Mouse (Mus musculus): ENCODE measurements around the gene Lrp5. TPM values are rescaled to one million over a fixed set of nuclear protein-coding genes. Genes with fewer than 3 reads are reported as not detected.
"Not testable (repeated sequence)": the region's sequence is repeated elsewhere in the genome, so short reads cannot be mapped to it uniquely, and the experiment has no call there.

Gene Lrp5
- total RNA-seq, 1 experiment from 2014 or later: 97.9 TPM

DNA sequence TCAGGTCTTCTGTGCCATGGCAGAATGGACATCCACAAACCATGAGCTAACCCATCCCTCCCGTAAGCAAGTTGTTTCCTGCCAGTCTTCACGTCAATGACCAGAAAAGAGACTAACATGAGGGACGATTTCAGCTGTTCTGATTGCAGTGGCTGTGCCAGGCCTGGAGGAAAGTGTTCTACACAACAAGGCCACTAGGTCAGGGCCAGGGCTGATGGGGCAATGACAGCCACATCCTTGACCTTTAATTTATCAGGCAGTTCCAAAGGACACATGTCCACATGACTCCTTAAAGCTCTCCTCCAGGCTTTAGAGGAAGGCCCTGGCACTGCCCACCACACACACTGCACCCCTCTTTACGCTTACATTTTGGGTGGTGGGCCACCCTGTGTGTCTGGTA, 9.1 kb upstream of the Lrp5 start:
- DNase-seq: peak; percentile 76

GRCm38 (mm10) chr19:3695006-3695405, 8.6 kb upstream of the Lrp5 start:
- DNase-seq: no peak

DNA sequence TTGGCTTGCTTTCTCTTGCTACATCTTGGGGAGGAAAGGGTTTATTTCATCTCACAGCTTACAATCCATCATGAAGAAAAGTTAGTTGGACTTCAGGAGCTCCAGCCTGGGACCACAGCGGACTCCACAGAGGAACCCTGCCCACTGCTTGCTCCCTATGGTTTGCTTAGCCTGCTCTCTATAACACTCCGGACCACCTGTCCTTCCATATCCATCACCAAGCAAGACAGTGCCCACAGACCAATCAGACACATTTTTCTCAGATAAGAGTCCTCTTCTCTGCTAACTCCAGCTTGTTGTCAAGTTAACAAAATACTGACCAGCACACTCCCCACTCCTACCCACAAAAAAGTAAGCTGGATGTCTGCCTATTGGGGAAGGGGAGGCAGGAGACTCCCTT, 8.1 kb upstream of the Lrp5 start:
- no peak for DNase-seq

GRCm38 (mm10) chr19:3692414-3693145, 6.2 kb upstream of the Lrp5 start:
- no peak for DNase-seq

DNA sequence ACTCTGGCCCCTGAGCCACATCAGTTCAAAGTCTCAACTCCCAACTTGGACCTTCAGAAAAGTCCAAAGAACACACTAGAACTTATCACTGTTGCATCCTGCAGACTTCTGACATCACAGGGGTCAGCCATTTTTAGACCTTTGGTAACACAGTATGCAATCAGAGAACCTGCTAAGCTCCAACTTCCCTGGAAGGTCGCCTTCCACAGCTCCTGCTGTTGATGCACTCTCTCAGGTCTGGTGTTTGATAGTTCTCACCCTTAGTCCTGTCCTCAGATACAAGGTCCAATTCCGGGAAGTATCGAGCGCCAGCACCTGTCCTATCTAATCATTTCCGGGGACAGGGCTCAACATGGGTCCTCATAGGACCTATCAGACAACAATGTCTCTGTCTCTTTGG, 5.0 kb upstream of the Lrp5 start:
- no peak for DNase-seq

GRCm38 (mm10) chr19:3687676-3688171, 1.4 kb upstream of the Lrp5 start:
- no peak for DNase-seq

- DNase-seq: peak; percentile 52
Measured at GRCm38 (mm10) chr19:3685611-3686214, 651 bp downstream of the Lrp5 start.

GRCm38 (mm10) chr19:3684957-3685580, 1.3 kb downstream of the Lrp5 start:
- DNase-seq: no peak

DNA sequence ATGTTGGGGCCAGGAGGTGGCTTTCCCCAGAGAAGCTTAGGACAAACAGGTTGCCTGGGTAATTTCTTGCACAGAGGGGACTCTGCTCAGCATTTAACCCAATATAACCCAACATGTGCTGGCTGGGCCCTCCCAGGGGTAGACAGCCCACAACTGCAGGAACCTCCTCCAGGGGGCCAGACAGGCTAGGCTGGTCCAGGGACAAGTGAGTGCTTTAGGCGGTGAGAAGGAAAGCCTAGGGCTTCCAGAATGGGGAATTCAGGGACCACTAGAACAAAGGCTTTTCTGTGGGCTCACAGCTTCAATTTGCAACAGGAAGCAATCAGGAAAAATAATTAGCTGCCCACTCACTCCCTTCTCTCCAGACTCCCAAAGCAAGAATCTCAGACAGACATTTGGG, 1.9 kb downstream of the Lrp5 start:
- DNase-seq: no peak

DNA sequence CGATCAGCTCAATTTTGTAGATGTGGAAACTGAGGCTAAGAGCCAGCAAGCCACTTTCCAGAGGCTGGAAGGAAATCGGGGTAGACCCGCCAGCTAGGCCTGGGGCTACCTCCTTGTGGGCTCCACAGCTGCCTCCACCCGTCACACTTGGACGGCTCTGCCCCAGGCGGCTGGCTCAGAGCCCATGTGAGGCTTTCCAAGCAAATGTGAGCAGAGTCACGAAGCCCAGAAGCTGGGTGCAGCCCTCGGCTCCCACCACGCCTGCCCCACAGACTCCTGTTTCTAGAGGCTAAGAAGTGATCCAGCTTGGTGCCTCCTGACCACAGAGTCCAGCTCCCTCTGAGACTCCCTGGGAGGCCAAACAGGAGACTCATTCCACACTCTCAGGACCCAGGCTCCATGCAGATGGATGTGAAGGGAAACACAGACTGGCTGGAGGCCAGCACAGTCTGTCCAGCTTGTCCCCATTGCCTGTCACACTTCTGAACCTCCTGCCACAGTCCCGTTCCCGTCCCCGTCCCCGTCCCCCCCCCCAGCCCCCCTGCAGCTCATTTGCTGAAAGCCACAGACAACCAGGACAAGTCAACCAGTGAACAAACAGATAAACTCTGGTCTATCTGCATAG, 4.9 kb downstream of the Lrp5 start:
- DNase-seq: peak; percentile 87

DNA sequence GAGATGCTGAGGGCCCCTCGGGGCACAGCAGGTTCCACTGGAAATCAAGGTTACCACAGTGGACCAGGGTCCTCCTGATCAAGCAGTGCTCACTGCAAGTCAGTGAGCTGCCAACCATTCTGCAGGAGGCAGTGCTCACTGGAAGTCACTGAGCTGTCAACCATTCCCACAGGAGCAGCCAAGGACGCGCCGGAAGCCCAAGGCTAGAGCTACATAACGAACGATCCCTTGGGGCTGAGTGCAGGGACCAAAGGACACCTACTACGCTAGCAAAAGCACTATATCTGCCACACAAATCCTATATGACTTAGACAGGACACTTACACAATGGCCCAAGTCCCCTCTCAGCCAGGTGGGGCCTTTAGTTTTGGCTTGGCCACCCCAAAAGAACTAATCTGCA, 5.6 kb downstream of the Lrp5 start:
- DNase-seq: peak; percentile 73

GRCm38 (mm10) chr19:3674122-3674855, 12.1 kb downstream of the Lrp5 start:
- peak; percentile 58 for DNase-seq

- no peak for DNase-seq
Measured at GRCm38 (mm10) chr19:3673149-3673548, 13.2 kb downstream of the Lrp5 start.

DNA sequence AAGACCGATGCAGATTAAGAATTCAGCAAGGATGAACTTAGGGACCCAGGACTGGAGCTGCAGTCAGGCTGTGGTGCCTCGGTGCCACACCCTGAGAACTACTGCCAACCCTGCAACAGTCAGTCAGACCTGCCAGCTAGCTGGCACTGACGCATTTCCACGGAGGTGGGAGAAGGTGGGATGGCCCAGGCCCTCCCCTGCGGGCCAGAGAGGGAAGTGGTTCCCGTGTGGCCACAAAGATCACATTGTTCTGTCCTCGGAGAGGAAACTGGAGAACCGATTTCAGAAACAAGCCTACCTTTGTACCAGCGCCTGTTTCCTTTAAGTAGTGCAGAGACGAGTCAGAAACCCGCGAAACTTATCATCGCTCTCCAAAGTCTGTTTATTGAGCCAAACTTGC, 17.3 kb downstream of the Lrp5 start:
- peak; percentile 53 for DNase-seq

GRCm38 (mm10) chr19:3668551-3668950, 17.8 kb downstream of the Lrp5 start:
- DNase-seq: no peak

DNA sequence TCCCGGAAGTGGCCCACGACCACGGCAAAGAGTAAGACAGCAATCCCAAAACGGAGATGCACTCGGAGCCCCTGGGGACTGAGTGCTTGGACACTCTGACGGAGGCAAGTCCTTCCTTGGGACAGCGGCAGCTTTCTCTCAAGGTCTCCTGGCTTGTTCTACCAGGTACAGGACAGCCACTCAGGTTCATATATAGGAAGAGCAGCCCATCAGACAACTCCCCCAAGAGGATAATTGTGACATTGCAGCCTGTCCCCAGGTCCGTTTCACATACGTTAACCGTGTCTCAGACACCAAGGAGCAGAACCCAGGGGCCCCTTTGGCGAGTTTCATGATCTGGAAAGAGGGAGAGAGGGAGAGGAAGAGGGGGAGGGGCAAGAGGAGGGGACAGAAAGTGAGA, 18.4 kb downstream of the Lrp5 start:
- DNase-seq: no peak

DNA sequence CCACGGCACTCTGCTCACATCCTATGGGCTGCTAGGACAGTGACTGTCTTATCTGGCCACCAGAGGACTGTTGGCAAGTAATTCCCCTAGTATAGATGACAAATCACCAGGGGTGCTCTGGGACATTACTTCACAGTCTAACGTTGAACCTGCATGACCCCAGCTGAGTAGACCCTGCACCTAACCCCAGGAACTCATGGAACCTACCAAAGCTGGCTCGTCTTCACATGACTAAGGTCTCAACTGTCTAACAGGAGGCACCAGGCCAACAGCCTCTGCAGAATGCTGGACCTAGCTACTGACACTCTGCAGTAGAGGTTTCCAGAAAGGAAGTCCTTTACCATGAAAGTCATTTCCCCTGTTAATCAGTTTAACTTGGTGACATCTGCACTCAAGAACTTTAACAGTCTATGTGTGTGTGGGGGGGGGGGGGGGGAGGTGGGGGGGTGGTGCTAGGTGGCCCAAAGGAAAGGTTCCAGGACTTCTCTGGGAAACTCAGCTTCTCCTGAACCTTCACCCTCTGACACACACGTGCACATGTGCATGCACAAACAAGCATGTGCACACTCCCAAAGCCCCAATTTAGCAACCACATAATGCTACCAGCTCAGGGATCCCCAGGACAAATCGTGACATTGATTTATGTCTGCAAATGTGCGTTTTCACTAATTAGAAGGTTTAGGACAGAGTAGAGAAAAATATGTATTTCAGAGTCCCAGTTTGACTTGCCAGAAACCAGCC, 19.0 kb downstream of the Lrp5 start:
- DNase-seq: peak; percentile 47

DNA sequence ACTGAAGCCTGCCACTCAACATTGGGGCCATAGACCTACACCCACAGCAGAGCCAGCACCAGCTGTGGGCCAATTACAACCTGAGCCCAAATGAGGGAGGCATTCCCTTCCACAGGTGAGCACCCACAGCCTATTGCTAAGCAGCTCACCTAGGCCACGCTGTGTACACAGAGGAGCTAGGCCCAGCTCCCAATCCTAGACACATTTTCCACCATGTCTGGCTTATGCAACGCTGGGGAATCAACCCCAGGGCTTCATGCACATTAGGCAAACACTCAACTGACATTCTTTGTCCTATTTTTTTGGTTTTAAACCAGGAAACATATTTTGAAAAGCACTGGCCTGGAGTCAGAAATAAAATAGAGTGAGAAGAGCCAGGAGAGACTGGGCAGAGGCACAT, 19.7 kb downstream of the Lrp5 start:
- DNase-seq: no peak

DNA sequence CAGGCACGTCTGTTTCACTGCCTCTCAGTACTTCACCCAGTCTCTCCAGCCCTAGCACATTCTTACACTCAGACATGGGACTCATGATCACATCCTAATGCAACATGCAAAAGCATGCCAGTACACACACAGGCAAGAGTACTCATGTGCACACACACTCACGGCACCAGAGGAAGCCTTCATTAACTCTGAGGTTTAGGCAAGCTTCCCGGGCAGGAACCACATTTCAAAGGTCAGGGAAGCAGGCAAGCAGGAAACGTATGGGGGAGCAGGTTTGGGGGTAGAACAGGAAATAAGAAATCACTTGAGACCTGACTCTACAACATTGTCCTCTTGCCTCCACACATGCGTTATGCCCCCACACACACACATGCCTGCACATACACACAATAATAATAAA, 20.9 kb downstream of the Lrp5 start:
- DNase-seq: no peak

- DNase-seq: no peak
Measured at GRCm38 (mm10) chr19:3657947-3658346, 28.4 kb downstream of the Lrp5 start.

DNA sequence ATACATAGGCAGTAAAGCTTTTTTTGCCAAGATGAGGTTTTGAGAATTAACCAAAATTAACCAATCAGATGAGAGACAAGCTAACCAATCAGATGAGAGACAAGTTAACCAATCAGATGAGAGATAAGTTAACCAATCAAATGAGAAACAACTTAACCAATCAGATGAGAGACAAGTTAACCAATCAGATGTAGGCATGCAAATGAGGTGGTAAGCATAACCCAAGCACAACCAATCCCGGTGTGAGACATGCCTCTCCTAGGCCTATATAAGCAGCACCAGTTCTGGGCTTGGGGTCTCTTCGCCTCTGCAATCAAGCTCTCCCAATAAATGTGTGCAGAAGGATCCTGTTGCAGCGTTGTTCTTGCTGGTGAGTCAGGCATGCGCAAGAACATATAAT, 29.3 kb downstream of the Lrp5 start:
- not testable (repeated sequence) for DNase-seq

DNA sequence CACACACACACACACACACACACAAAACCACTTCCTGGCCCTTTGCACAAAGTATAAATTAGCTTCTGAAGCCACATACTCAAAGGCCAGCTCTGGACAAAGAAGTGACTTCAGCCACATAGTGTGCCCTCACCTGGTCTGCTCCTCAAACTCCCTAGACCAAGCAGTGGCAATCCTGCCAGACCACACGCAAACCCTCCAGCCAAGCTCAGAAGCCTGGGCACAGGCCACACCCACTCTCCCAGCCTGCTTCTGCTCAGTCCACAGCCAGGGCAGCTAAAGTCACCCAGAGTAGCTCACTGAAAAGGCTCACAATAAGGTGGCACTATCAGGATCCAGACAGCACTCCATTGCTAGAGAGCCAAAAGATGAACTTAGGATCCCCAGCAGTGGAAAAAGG, 30.2 kb downstream of the Lrp5 start:
- DNase-seq: no peak
